Mouse (Mus musculus) heart, embryonic 13.5 days (tissue): ENCODE measurements around the gene Pik3r2. TPM values are rescaled to one million over a fixed set of nuclear protein-coding genes. Genes with fewer than 3 reads are reported as not detected.

ENCODE experiments used
- ATAC-seq: fragments of 200-750 bp; cut with Nextera tagmentation; 2 replicates; pipeline ENCODE4 v1.8.0; 2017; ENCODE audit warnings: moderate TSS enrichment; ENCODE audit not compliant: insufficient number of reproducible peaks, low FRiP score, low TSS enrichment; ENCODE audit errors: extremely low read depth
- H3K27ac ChIP-seq: fragments of 300-500 bp; sonication (generic); replicated peaks from 2 replicates; pipeline ENCODE4 v1.5.1; 2015; ENCODE audit warnings: moderate library complexity, mild to moderate bottlenecking, inconsistent platforms
- H3K27me3 ChIP-seq: fragments of 300-500 bp; sonication (generic); replicated peaks from 2 replicates; pipeline ENCODE4 v1.6.1; 2015; ENCODE audit warnings: mild to moderate bottlenecking, inconsistent platforms
- H3K36me3 ChIP-seq: fragments of 300-500 bp; sonication (generic); 2 replicates; pipeline ENCODE4 v1.6.1; 2015; ENCODE audit warnings: mild to moderate bottlenecking, inconsistent platforms
- H3K4me1 ChIP-seq: fragments of 300-500 bp; sonication (generic); 2 replicates; pipeline ENCODE4 v1.6.1; 2015; ENCODE audit warnings: inconsistent platforms
- H3K4me2 ChIP-seq: fragments of 300-500 bp; sonication (generic); 2 replicates; pipeline ENCODE4 v1.6.1; 2015; ENCODE audit warnings: inconsistent platforms, mild to moderate bottlenecking, moderate library complexity
- H3K4me3 ChIP-seq: fragments of 300-500 bp; sonication (generic); 2 replicates; pipeline ENCODE4 v1.5.1; 2015; ENCODE audit warnings: moderate library complexity, mild to moderate bottlenecking, inconsistent platforms
- H3K9ac ChIP-seq: fragments of 300-500 bp; sonication (generic); 2 replicates; pipeline ENCODE4 v1.6.1; 2015; ENCODE audit warnings: inconsistent platforms, mild to moderate bottlenecking, moderate library complexity
- H3K9me3 ChIP-seq: fragments of 300-500 bp; sonication (generic); 2 replicates; pipeline ENCODE4 v1.6.1; 2016; ENCODE audit warnings: inconsistent platforms
- WGBS: fragments of 180-500 bp; shearing (Covaris S2); methylation state at CpG from one replicate; pipeline ENCODE4 v1.1.7; 2015; ENCODE audit warnings: mixed read lengths; 5-methylcytosine and 5-hydroxymethylcytosine counted together
- polyA plus RNA-seq: library from polyadenylated mRNA; unstranded; fragments of >200 nt; fragmentation: Nextera tagmentation; extraction: Ambion mirVana; gene quantifications from 2 replicates; pipeline ENCODE4 v1.2.1, GENCODE M21; 2015

Pik3r2 gene
- polyA plus RNA-seq, 1 experiment from 2014 or later = 36.5 TPM

- peaks cover 57% of the 10 kb centered on the region for H3K36me3 ChIP-seq
- H3K9me3 ChIP-seq = no peaks in the 10 kb centered on the region
- ATAC-seq = peak; percentile 45
- WGBS = 20% methylated on average over 30 of the region's 30 CpGs
- H3K27ac ChIP-seq = 0 out of 2 replicates have a peak overlapping the region, but pooled peaks have one; percentile 5
- peak overlapping the region; percentile 61 for H3K9ac ChIP-seq
- H3K27me3 ChIP-seq = peaks cover 4% of the 10 kb centered on the region
- H3K4me2 ChIP-seq = peak overlapping the region; percentile 53
- H3K4me3 ChIP-seq = peak overlapping the region; percentile 26
- peaks cover 50% of the 10 kb centered on the region for H3K4me1 ChIP-seq
Observed at GRCm38 (mm10) chr8:70787941-70788667, 11.6 kb upstream of the Pik3r2 start.

GRCm38 (mm10) chr8:70787051-70787445, 10.5 kb upstream of the Pik3r2 start:
- H3K4me2 ChIP-seq = peak overlapping the region; percentile 53

DNA sequence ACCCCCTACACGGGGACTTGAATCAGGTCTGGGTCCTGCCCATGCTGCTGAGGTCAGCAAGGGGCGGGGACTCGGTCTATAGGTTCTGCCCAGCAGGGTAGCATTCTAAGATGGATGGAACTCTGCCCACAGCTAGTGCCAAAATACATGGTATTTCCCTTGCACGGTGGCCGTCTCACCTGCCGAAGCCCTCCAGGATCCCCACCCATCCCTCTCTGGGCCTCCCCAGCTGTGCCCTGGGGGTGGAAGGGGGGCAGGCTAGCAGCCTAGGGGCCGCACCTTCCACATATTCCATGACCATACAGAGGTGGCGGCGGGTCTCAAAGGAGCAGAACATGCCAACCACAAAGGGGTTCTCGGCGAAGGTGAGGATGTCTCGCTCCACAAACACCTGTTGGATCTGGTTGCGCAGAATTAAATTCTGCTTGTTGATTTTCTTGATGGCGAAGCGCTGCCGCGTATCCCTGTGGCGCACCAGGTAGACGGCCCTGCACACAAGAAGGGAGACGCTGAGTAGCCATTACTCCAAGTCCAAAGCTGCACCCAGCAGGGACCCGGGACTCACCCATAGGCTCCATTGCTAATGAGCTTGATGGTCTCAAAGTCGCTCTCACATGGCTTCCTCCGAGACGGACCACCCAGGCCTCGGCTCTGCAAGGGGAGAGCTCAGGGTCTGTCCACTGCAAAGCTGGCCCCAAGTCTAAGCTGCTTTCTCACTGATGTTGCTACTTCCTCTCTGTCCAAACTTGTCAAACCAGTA, 10.0 kb upstream of the Pik3r2 start:
- ATAC-seq = no peak

More at GRCm38 (mm10) chr8:70787051-70787445, 10.5 kb upstream of the Pik3r2 start:
- Histone ChIP-seq H3K4me3 (no peak overlapping the region), H3K36me3 (peaks cover 67% of the 10 kb centered on the region), H3K9me3 (no peaks in the 10 kb centered on the region), H3K9ac (no peak overlapping the region; the same call in 1 of the 2 replicates), H3K27ac (no peak overlapping the region), H3K27me3 (no peaks in the 10 kb centered on the region), H3K4me1 (peaks cover 43% of the 10 kb centered on the region)
- no peak for ATAC-seq
- 89% methylated on average over 3 of the region's 3 CpGs for WGBS

GRCm38 (mm10) chr8:70780093-70780492, 3.6 kb upstream of the Pik3r2 start:
- H3K4me3 ChIP-seq = no peak overlapping the region
- no peaks in the 10 kb centered on the region for H3K27me3 ChIP-seq
- no peaks in the 10 kb centered on the region for H3K9me3 ChIP-seq
- peaks cover 20% of the 10 kb centered on the region for H3K4me1 ChIP-seq
- no peak overlapping the region for H3K9ac ChIP-seq
- ATAC-seq = no peak
- WGBS = 72% methylated on average over 11 of the region's 11 CpGs
- peaks cover 72% of the 10 kb centered on the region for H3K36me3 ChIP-seq
- H3K4me2 ChIP-seq = no peak overlapping the region
- no peak overlapping the region for H3K27ac ChIP-seq

More for the DNA sequence above, 10.0 kb upstream of the Pik3r2 start:
- no peak overlapping the region for H3K27ac ChIP-seq
- H3K36me3 ChIP-seq = peaks cover 73% of the 10 kb centered on the region
- H3K4me2 ChIP-seq = no peak overlapping the region
- H3K9ac ChIP-seq = no peak overlapping the region
- peaks cover 37% of the 10 kb centered on the region for H3K4me1 ChIP-seq
- H3K27me3 ChIP-seq = no peaks in the 10 kb centered on the region
- WGBS = 86% methylated on average over 25 of the region's 25 CpGs
- no peaks in the 10 kb centered on the region for H3K9me3 ChIP-seq
- no peak overlapping the region for H3K4me3 ChIP-seq

DNA sequence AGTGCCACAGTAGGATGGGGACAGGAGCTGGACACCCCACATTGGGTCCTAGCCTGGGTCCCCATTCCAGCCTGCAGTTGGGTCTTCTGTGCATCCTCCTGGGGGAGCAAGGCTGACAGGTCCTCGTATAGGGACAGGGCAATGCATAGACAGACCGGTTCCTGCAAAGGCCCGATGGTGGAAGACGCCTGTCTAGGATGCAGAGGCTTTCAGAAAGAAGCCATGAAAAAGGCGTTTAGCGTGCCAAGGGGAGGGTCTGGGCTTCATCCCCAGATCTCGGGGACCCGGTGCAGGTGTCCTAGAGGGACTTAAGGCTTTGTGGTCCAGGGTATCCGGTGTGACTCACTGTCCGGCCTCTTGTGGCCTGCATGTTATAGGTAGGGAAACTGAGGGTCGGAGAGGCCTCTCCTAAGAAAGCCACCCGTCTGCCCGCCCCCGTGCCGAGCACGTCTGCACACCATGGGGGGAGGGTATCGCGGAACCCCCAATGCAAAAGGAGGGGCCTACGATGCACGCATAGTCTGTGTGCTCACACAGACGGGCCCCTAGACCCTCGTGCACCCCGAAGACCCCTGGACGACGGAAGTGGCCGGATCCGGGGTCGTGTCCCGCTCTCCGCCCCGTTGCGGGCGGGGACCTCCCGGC, 540 bp downstream of the Pik3r2 start:
- WGBS = 2% methylated on average over 34 of the region's 34 CpGs
- no peaks in the 10 kb centered on the region for H3K27me3 ChIP-seq
- peak overlapping the region; percentile 93 for H3K4me3 ChIP-seq
- peak overlapping the region; percentile 99 for H3K9ac ChIP-seq
- H3K9me3 ChIP-seq = no peaks in the 10 kb centered on the region
- peak overlapping the region; percentile 89 for H3K4me2 ChIP-seq
- ATAC-seq = 0 out of 2 replicates have a peak, but pooled peaks have one; percentile 1
- peaks cover 68% of the 10 kb centered on the region for H3K36me3 ChIP-seq
- H3K27ac ChIP-seq = peak overlapping the region; percentile 99
- H3K4me1 ChIP-seq = peaks cover 45% of the 10 kb centered on the region

DNA sequence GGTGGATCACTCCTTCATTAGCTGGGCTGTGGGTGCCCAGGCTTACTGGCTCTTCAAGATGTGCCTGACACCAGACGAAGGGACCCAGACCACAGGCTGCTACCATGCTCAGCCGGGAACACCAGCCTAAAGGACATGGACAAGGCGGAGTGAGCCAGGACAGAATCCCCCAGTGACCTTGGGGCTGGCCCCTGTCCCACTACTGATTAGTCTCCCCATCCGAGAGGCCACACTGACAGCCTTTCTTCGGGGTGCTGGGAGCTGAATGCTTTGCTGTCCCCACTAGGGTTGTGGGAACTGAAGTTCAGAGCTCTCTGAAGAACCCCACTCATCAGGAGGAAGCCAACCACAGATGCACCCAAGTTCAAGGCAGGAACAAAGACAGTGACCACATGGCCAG, 1.3 kb downstream of the Pik3r2 start:
- H3K4me1 ChIP-seq = peaks cover 45% of the 10 kb centered on the region
- H3K9me3 ChIP-seq = no peaks in the 10 kb centered on the region
- H3K27me3 ChIP-seq = no peaks in the 10 kb centered on the region
- no peak for ATAC-seq
- no peak overlapping the region for H3K27ac ChIP-seq
- H3K4me2 ChIP-seq = peak overlapping the region; percentile 89
- H3K9ac ChIP-seq = peak overlapping the region; percentile 99
- H3K36me3 ChIP-seq = peaks cover 68% of the 10 kb centered on the region
- WGBS = 74% methylated on average over 5 of the region's 5 CpGs
- peak overlapping the region; percentile 93 for H3K4me3 ChIP-seq

- Histone ChIP-seq H3K9me3 (no peaks in the 10 kb centered on the region), H3K27ac (peak overlapping the region; percentile 54; the same call in 1 of the 2 replicates), H3K27me3 (no peaks in the 10 kb centered on the region), H3K4me1 (peaks cover 45% of the 10 kb centered on the region), H3K36me3 (peaks cover 68% of the 10 kb centered on the region), H3K4me3 (no peak overlapping the region), H3K9ac (peak overlapping the region; percentile 99), H3K4me2 (no peak overlapping the region)
- no peak for ATAC-seq
- WGBS = 93% methylated on average over 18 of the region's 18 CpGs
Observed at GRCm38 (mm10) chr8:70774740-70775139, 1.8 kb downstream of the Pik3r2 start.

DNA sequence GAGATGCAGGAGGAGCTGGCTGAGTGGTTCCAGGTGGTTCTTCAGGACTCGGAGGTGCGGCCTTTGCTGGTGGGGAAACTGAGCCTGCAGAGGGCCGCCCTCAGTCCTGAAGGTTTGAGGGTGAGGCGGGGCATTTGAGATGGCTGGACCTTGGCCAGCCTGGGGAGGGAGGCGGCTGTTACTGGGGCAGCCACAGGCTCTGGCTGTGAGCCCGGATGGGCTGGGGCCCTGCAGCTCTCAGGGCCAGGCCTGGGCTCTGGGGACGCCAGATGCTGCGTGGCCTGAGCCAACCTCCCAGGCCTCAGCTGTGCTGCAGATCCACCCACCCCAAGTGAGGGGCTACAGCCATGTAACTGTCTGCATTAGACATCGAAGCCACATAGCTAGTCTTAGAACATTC, 2.7 kb downstream of the Pik3r2 start:
- ATAC-seq = no peak
- peaks cover 66% of the 10 kb centered on the region for H3K36me3 ChIP-seq
- H3K27ac ChIP-seq = peak overlapping the region; percentile 54
- peak overlapping the region; percentile 4; the same call in 1 of the 2 replicates for H3K4me3 ChIP-seq
- H3K9ac ChIP-seq = peak overlapping the region; percentile 99
- peak overlapping the region; percentile 11 for H3K4me2 ChIP-seq
- H3K27me3 ChIP-seq = no peaks in the 10 kb centered on the region
- H3K9me3 ChIP-seq = no peaks in the 10 kb centered on the region
- 56% methylated on average over 9 of the region's 9 CpGs for WGBS
- peaks cover 45% of the 10 kb centered on the region for H3K4me1 ChIP-seq

DNA sequence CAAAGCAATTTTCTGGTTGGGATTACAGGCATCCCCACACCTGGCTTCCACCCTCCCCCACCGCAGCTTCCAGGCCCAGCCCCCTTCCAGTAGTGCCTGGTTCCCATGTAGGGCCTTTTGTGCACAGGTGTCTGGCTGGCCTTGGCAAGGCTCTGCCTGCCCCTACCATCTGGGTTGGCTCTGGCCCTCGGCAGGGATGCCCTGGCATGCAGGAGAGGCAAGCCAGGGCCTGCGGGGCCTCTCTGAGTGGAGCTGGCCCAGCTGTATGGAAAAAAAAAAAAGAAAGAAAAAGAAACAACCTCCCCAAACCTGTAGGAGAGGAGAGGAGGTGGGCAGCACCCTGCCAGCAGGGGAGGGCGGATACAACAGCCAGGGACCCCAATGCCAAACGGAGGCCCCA, 3.1 kb downstream of the Pik3r2 start:
- H3K27me3 ChIP-seq = no peaks in the 10 kb centered on the region
- H3K4me1 ChIP-seq = peaks cover 45% of the 10 kb centered on the region
- peak overlapping the region; percentile 54; the same call in 1 of the 2 replicates for H3K27ac ChIP-seq
- 78% methylated on average over 5 of the region's 5 CpGs for WGBS
- H3K9ac ChIP-seq = peak overlapping the region; percentile 99
- H3K4me2 ChIP-seq = peak overlapping the region; percentile 11; the same call in 1 of the 2 replicates
- peak overlapping the region; percentile 4; the same call in 1 of the 2 replicates for H3K4me3 ChIP-seq
- no peaks in the 10 kb centered on the region for H3K9me3 ChIP-seq
- peaks cover 66% of the 10 kb centered on the region for H3K36me3 ChIP-seq
- no peak for ATAC-seq

DNA sequence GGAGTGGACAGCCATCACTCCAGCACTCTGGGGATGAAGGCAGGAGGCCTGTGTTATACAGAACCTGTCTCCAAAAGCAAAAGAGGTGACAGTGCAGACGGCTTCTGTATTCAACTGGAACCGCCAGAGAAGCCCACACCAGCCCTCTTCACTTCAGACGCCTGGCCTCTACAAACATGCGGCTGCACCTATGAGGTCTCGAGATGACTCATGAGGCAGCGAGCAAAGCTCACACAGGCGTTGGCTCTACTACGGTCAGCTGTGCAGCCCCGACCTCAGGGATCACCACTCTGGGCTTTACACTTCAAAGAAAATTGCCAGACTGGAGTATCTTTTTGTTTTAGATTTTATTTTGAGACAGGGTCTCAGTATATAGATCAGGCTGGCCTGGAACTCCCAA, 3.6 kb downstream of the Pik3r2 start:
- Histone ChIP-seq H3K4me3 (no peak overlapping the region), H3K9me3 (no peaks in the 10 kb centered on the region), H3K4me1 (peaks cover 39% of the 10 kb centered on the region), H3K9ac (0 out of 2 replicates have a peak overlapping the region, but pooled peaks have one; percentile 99), H3K27ac (no peak overlapping the region), H3K27me3 (no peaks in the 10 kb centered on the region; the same call in 1 of the 2 replicates), H3K4me2 (no peak overlapping the region), H3K36me3 (peaks cover 66% of the 10 kb centered on the region)
- WGBS = 78% methylated on average over 9 of the region's 9 CpGs
- no peak for ATAC-seq

GRCm38 (mm10) chr8:70772075-70772474, 4.4 kb downstream of the Pik3r2 start:
- H3K27me3 ChIP-seq = peaks cover 6% of the 10 kb centered on the region; the same call in 1 of the 2 replicates
- ATAC-seq = no peak
- H3K4me2 ChIP-seq = no peak overlapping the region
- H3K36me3 ChIP-seq = peaks cover 72% of the 10 kb centered on the region
- H3K4me1 ChIP-seq = peaks cover 35% of the 10 kb centered on the region
- no peak overlapping the region for H3K4me3 ChIP-seq
- H3K9me3 ChIP-seq = no peaks in the 10 kb centered on the region
- H3K9ac ChIP-seq = 0 out of 2 replicates have a peak overlapping the region, but pooled peaks have one; percentile 10
- 92% methylated on average over 13 of the region's 13 CpGs for WGBS
- no peak overlapping the region for H3K27ac ChIP-seq
